Mouse (Mus musculus) ES-Bruce4 (cell line): ENCODE data around the gene Arhgap11a.

Experiments
- CTCF ChIP-seq: IDR thresholded peaks from one replicate; pipeline ENCODE4 v1.8.1; 2011; ENCODE audit warnings: low read depth, low read length
- EP300 ChIP-seq: IDR thresholded peaks from 2 replicates; pipeline ENCODE4 v1.6.1; 2011; ENCODE audit warnings: low read depth, low read length; ENCODE audit not compliant: insufficient read depth
- POLR2A ChIP-seq: IDR thresholded peaks from one replicate; pipeline ENCODE4 v1.8.1; 2011; ENCODE audit warnings: low read length; ENCODE audit not compliant: insufficient read depth

- TF ChIP-seq CTCF (no peak), POLR2A (no peak), EP300 (0 out of 2 replicates have a peak, but pooled peaks have one; percentile 63)
Measured at GRCm38 (mm10) chr2:113806851-113807577, 41.4 kb downstream of the Arhgap11a start.
